Mouse (Mus musculus) stomach, postnatal 0 days (tissue): ENCODE results near the gene Camkmt. TPM values are rescaled to one million over a fixed set of nuclear protein-coding genes. Genes with fewer than 3 reads are reported as not detected.
A peak's percentile ranks its signal among the peaks of the same experiment; 100 is the strongest.

Source experiments
- ATAC-seq: fragments of 200-750 bp; cut with Nextera tagmentation; 2 replicates; pipeline ENCODE4 v1.8.0; 2017; ENCODE audit not compliant: low FRiP score, low TSS enrichment
- DNase-seq: peaks from one replicate; pipeline ENCODE4 v3.0.0-alpha.2; 2016; ENCODE audit warnings: low spot score
- H3K27ac ChIP-seq: fragments of 300-500 bp; sonication (generic); replicated peaks from 2 replicates; pipeline ENCODE4 v1.5.1; 2014; ENCODE audit warnings: mild to moderate bottlenecking, control low read depth
- H3K27me3 ChIP-seq: fragments of 300-500 bp; sonication (generic); 2 replicates; pipeline ENCODE4 v1.6.1; 2014; ENCODE audit warnings: low read length; ENCODE audit not compliant: control insufficient read depth, insufficient read depth
- H3K36me3 ChIP-seq: fragments of 300-500 bp; sonication (generic); 2 replicates; pipeline ENCODE4 v1.6.1; 2014; ENCODE audit warnings: low read length, mixed read lengths; ENCODE audit not compliant: control insufficient read depth, insufficient read depth
- H3K4me1 ChIP-seq: fragments of 300-500 bp; sonication (generic); replicated peaks from 2 replicates; pipeline ENCODE4 v1.6.1; 2014; ENCODE audit warnings: antibody characterized with exemption; ENCODE audit not compliant: control insufficient read depth, insufficient read depth
- H3K4me2 ChIP-seq: fragments of 300-500 bp; sonication (generic); replicated peaks from 2 replicates; pipeline ENCODE4 v1.6.1; 2014; ENCODE audit warnings: low read depth, mild to moderate bottlenecking, control low read depth, moderate library complexity
- H3K4me3 ChIP-seq: fragments of 300-500 bp; sonication (generic); 2 replicates; pipeline ENCODE4 v1.5.1; 2014; ENCODE audit warnings: low read depth, low read length, control low read depth
- H3K9ac ChIP-seq: fragments of 300-500 bp; sonication (generic); 2 replicates; pipeline ENCODE4 v1.6.1; 2014; ENCODE audit warnings: mild to moderate bottlenecking, low read length, control low read depth, mixed read lengths
- H3K9me3 ChIP-seq: fragments of 300-500 bp; sonication (generic); 2 replicates; pipeline ENCODE4 v1.6.1; 2016; ENCODE audit warnings: low read length; ENCODE audit not compliant: control insufficient read depth
- CTCF ChIP-seq: IDR thresholded peaks from 2 replicates; pipeline ENCODE4 v1.5.1; 2016; ENCODE audit warnings: antibody characterized with exemption, low read depth, mild to moderate bottlenecking, moderate library complexity
- EP300 ChIP-seq: optimal IDR thresholded peaks from 2 replicates; pipeline ENCODE3; 2016; ENCODE audit warnings: antibody characterized with exemption
- WGBS: fragments of 180-500 bp; shearing (Covaris S2); extraction: QIAGEN DNeasy Blood & Tissue Kit; methylation state at CpG from one replicate; pipeline ENCODE4 v1.1.7; 2014; 5-methylcytosine and 5-hydroxymethylcytosine counted together
- polyA plus RNA-seq: library from polyadenylated mRNA; unstranded; fragments of >200 nt; fragmentation: Nextera tagmentation; extraction: Ambion mirVana; gene quantifications from 2 replicates; pipeline ENCODE4 v1.2.1, GENCODE M21; 2015

The Camkmt gene
- polyA plus RNA-seq, 1 experiment from 2014 or later = 8.3 TPM

GRCm38 (mm10) chr17:85071088-85071775 lies 19.1 kb upstream of the Camkmt start:
- TF ChIP-seq EP300 (no peak), CTCF (peak; percentile 41)
- peaks cover 26% of the 10 kb centered on the region for H3K36me3 ChIP-seq
- H3K4me1 ChIP-seq = no peaks in the 10 kb centered on the region
- H3K9ac ChIP-seq = no peak overlapping the region
- no peak overlapping the region for H3K27ac ChIP-seq
- no peak overlapping the region for H3K4me3 ChIP-seq
- 91% methylated on average over 8 of the region's 8 CpGs for WGBS
- DNase-seq = no peak
- ATAC-seq = no peak
- H3K9me3 ChIP-seq = no peaks in the 10 kb centered on the region
- H3K27me3 ChIP-seq = no peaks in the 10 kb centered on the region
- no peak overlapping the region for H3K4me2 ChIP-seq

GRCm38 (mm10) chr17:85072383-85072782 lies 18.0 kb upstream of the Camkmt start:
- no peak for ATAC-seq
- TF ChIP-seq EP300 = no peak
- no peak for TF ChIP-seq CTCF
- WGBS = 70% methylated on average over 11 of the region's 11 CpGs

GRCm38 (mm10) chr17:85073214-85073613 lies 17.1 kb upstream of the Camkmt start:
- Histone ChIP-seq H3K4me1 (no peaks in the 10 kb centered on the region), H3K4me2 (no peak overlapping the region), H3K36me3 (peaks cover 24% of the 10 kb centered on the region), H3K9ac (no peak overlapping the region), H3K27ac (no peak overlapping the region), H3K27me3 (no peaks in the 10 kb centered on the region), H3K9me3 (no peaks in the 10 kb centered on the region), H3K4me3 (no peak overlapping the region)
- no peak for DNase-seq
- TF ChIP-seq EP300 = no peak
- TF ChIP-seq CTCF = no peak
- WGBS = 61% methylated on average over 7 of the region's 7 CpGs
- no peak for ATAC-seq

More at GRCm38 (mm10) chr17:85072383-85072782, 18.0 kb upstream of the Camkmt start:
- DNase-seq = no peak
- H3K9me3 ChIP-seq = no peaks in the 10 kb centered on the region
- no peak overlapping the region for H3K4me2 ChIP-seq
- no peaks in the 10 kb centered on the region for H3K27me3 ChIP-seq
- H3K4me1 ChIP-seq = no peaks in the 10 kb centered on the region
- H3K9ac ChIP-seq = no peak overlapping the region
- H3K27ac ChIP-seq = no peak overlapping the region
- H3K4me3 ChIP-seq = no peak overlapping the region
- peaks cover 25% of the 10 kb centered on the region for H3K36me3 ChIP-seq

GRCm38 (mm10) chr17:85074083-85074482 lies 16.3 kb upstream of the Camkmt start:
- H3K4me2 ChIP-seq = no peak overlapping the region
- H3K36me3 ChIP-seq = peaks cover 20% of the 10 kb centered on the region
- H3K27ac ChIP-seq = no peak overlapping the region
- no peaks in the 10 kb centered on the region for H3K9me3 ChIP-seq
- H3K9ac ChIP-seq = no peak overlapping the region
- no peak overlapping the region for H3K4me3 ChIP-seq
- ATAC-seq (no peak), DNase-seq (no peak)
- TF ChIP-seq CTCF = no peak
- TF ChIP-seq EP300 = no peak
- WGBS = 90% methylated on average over 4 of the region's 4 CpGs
- no peaks in the 10 kb centered on the region for H3K4me1 ChIP-seq
- no peaks in the 10 kb centered on the region for H3K27me3 ChIP-seq

- Histone ChIP-seq H3K4me2 (no peak overlapping the region), H3K4me1 (no peaks in the 10 kb centered on the region), H3K4me3 (no peak overlapping the region), H3K27me3 (no peaks in the 10 kb centered on the region), H3K27ac (no peak overlapping the region), H3K9me3 (no peaks in the 10 kb centered on the region), H3K9ac (no peak overlapping the region), H3K36me3 (peaks cover 17% of the 10 kb centered on the region)
- no peak for ATAC-seq
- TF ChIP-seq EP300 (no peak), CTCF (0 out of 2 replicates have a peak, but pooled peaks have one; percentile 4)
- WGBS = 91% methylated on average over 3 of the region's 3 CpGs
- no peak for DNase-seq
Measured at GRCm38 (mm10) chr17:85079276-85079675, 11.1 kb upstream of the Camkmt start.

GRCm38 (mm10) chr17:85080781-85081180 lies 9.6 kb upstream of the Camkmt start:
- ATAC-seq = no peak
- Histone ChIP-seq H3K9ac (no peak overlapping the region), H3K9me3 (no peaks in the 10 kb centered on the region), H3K36me3 (peaks cover 13% of the 10 kb centered on the region), H3K27me3 (no peaks in the 10 kb centered on the region), H3K4me3 (no peak overlapping the region), H3K4me2 (no peak overlapping the region), H3K4me1 (no peaks in the 10 kb centered on the region), H3K27ac (no peak overlapping the region)
- TF ChIP-seq CTCF (no peak), EP300 (no peak)
- DNase-seq = no peak
- WGBS = 91% methylated on average over 11 of the region's 11 CpGs
